Mouse (Mus musculus): Measurements from ENCODE around the gene Srrm4. TPM values are rescaled to one million over a fixed set of nuclear protein-coding genes. Genes with fewer than 3 reads are reported as not detected.

Srrm4 gene
- total and polyA plus RNA-seq, 2 experiments = 0.92 to 1.9 TPM

- H3K36me3 ChIP-seq (ENCODE audit: control insufficient read depth, insufficient read depth, low read length) = no peaks in the 10 kb centered on the region
- DNase-seq (ENCODE audit: extremely low read depth, low read depth, low spot score) = no peak
- 62% methylated on average over 8 of the region's 8 CpGs for WGBS
- no peaks in the 10 kb centered on the region for H3K27me3 ChIP-seq (ENCODE audit: control insufficient read depth, insufficient read depth, low read length)
- H3K9ac ChIP-seq (ENCODE audit: low read depth, low read length) = no peak overlapping the region
- no peak overlapping the region for H3K4me3 ChIP-seq (ENCODE audit: insufficient read depth, low read depth, low read length)
- TF ChIP-seq POLR2A (IDR thresholded peaks at IDR 0.05; ENCODE audit: extremely low read depth, insufficient read depth, low read length) (no peak), CTCF (IDR thresholded peaks at IDR 0.05; ENCODE audit: low read depth, low read length) (no peak)
- no peaks in the 10 kb centered on the region for H3K79me2 ChIP-seq (ENCODE audit: control insufficient read depth, insufficient read depth, low read length)
- peaks cover 2% of the 10 kb centered on the region; the same call in 1 of the 2 replicates for H3K4me1 ChIP-seq (ENCODE audit: control insufficient read depth, insufficient read depth, low read length)
- no peak overlapping the region for H3K27ac ChIP-seq (replicated peaks; ENCODE audit: insufficient read depth, low read depth, low read length)
Measured at GRCm38 (mm10) chr5:116400042-116400730, 191.4 kb downstream of the Srrm4 start.

- no peak overlapping the region for H3K27ac ChIP-seq (replicated peaks; ENCODE audit: insufficient read depth, low read depth, low read length)
- no peaks in the 10 kb centered on the region for H3K79me2 ChIP-seq (ENCODE audit: control insufficient read depth, insufficient read depth, low read length)
- H3K4me3 ChIP-seq (ENCODE audit: insufficient read depth, low read depth, low read length) = no peak overlapping the region
- H3K4me1 ChIP-seq (ENCODE audit: control insufficient read depth, insufficient read depth, low read length) = peaks cover 2% of the 10 kb centered on the region; the same call in 1 of the 2 replicates
- WGBS = 82% methylated on average over 5 of the region's 5 CpGs
- TF ChIP-seq POLR2A (IDR thresholded peaks at IDR 0.05; ENCODE audit: extremely low read depth, insufficient read depth, low read length) (no peak), CTCF (IDR thresholded peaks at IDR 0.05; ENCODE audit: low read depth, low read length) (no peak)
- H3K36me3 ChIP-seq (ENCODE audit: control insufficient read depth, insufficient read depth, low read length) = no peaks in the 10 kb centered on the region
- H3K27me3 ChIP-seq (ENCODE audit: control insufficient read depth, insufficient read depth, low read length) = no peaks in the 10 kb centered on the region
- no peak overlapping the region for H3K9ac ChIP-seq (ENCODE audit: low read depth, low read length)
- DNase-seq (ENCODE audit: extremely low read depth, low read depth, low spot score) = no peak
Measured at GRCm38 (mm10) chr5:116396104-116396503, 195.5 kb downstream of the Srrm4 start.

GRCm38 (mm10) chr5:116392603-116393002 lies 199.0 kb downstream of the Srrm4 start:
- TF ChIP-seq CTCF (IDR thresholded peaks at IDR 0.05; ENCODE audit: low read depth, low read length) (no peak), POLR2A (IDR thresholded peaks at IDR 0.05; ENCODE audit: extremely low read depth, insufficient read depth, low read length) (no peak)
- H3K36me3 ChIP-seq (ENCODE audit: control insufficient read depth, insufficient read depth, low read length) = no peaks in the 10 kb centered on the region
- no peak overlapping the region for H3K4me3 ChIP-seq (ENCODE audit: insufficient read depth, low read depth, low read length)
- no peaks in the 10 kb centered on the region for H3K79me2 ChIP-seq (ENCODE audit: control insufficient read depth, insufficient read depth, low read length)
- peak; percentile 83 for DNase-seq (ENCODE audit: extremely low read depth, low read depth, low spot score)
- no peaks in the 10 kb centered on the region for H3K27me3 ChIP-seq (ENCODE audit: control insufficient read depth, insufficient read depth, low read length)
- WGBS = 45% methylated on average over 9 of the region's 9 CpGs
- no peak overlapping the region for H3K9ac ChIP-seq (ENCODE audit: low read depth, low read length)
- H3K27ac ChIP-seq (replicated peaks; ENCODE audit: insufficient read depth, low read depth, low read length) = no peak overlapping the region
- H3K4me1 ChIP-seq (ENCODE audit: control insufficient read depth, insufficient read depth, low read length) = peaks cover 13% of the 10 kb centered on the region

- peak; percentile 53 for DNase-seq (ENCODE audit: extremely low read depth, low read depth, low spot score)
- H3K9ac ChIP-seq (ENCODE audit: low read depth, low read length) = no peak overlapping the region
- no peak overlapping the region for H3K27ac ChIP-seq (replicated peaks; ENCODE audit: insufficient read depth, low read depth, low read length)
- H3K27me3 ChIP-seq (ENCODE audit: control insufficient read depth, insufficient read depth, low read length) = no peaks in the 10 kb centered on the region
- no peak for TF ChIP-seq POLR2A (IDR thresholded peaks at IDR 0.05; ENCODE audit: extremely low read depth, insufficient read depth, low read length)
- no peak for TF ChIP-seq CTCF (IDR thresholded peaks at IDR 0.05; ENCODE audit: low read depth, low read length)
- H3K79me2 ChIP-seq (ENCODE audit: control insufficient read depth, insufficient read depth, low read length) = no peaks in the 10 kb centered on the region
- WGBS = 31% methylated on average over 15 of the region's 15 CpGs
- no peaks in the 10 kb centered on the region for H3K36me3 ChIP-seq (ENCODE audit: control insufficient read depth, insufficient read depth, low read length)
- H3K4me3 ChIP-seq (ENCODE audit: insufficient read depth, low read depth, low read length) = no peak overlapping the region
- H3K4me1 ChIP-seq (ENCODE audit: control insufficient read depth, insufficient read depth, low read length) = peaks cover 13% of the 10 kb centered on the region
Measured at GRCm38 (mm10) chr5:116389856-116390542, 201.6 kb downstream of the Srrm4 start.

- no peaks in the 10 kb centered on the region for H3K36me3 ChIP-seq (ENCODE audit: control insufficient read depth, insufficient read depth, low read length)
- no peaks in the 10 kb centered on the region for H3K79me2 ChIP-seq (ENCODE audit: control insufficient read depth, insufficient read depth, low read length)
- TF ChIP-seq CTCF (IDR thresholded peaks at IDR 0.05; ENCODE audit: low read depth, low read length) = no peak
- TF ChIP-seq POLR2A (IDR thresholded peaks at IDR 0.05; ENCODE audit: extremely low read depth, insufficient read depth, low read length) = no peak
- no peak overlapping the region for H3K4me3 ChIP-seq (ENCODE audit: insufficient read depth, low read depth, low read length)
- no peak overlapping the region for H3K27ac ChIP-seq (replicated peaks; ENCODE audit: insufficient read depth, low read depth, low read length)
- no peak for DNase-seq (ENCODE audit: extremely low read depth, low read depth, low spot score)
- H3K4me1 ChIP-seq (ENCODE audit: control insufficient read depth, insufficient read depth, low read length) = peaks cover 13% of the 10 kb centered on the region
- 73% methylated on average over 4 of the region's 4 CpGs for WGBS
- H3K9ac ChIP-seq (ENCODE audit: low read depth, low read length) = no peak overlapping the region
- H3K27me3 ChIP-seq (ENCODE audit: control insufficient read depth, insufficient read depth, low read length) = no peaks in the 10 kb centered on the region
Measured at GRCm38 (mm10) chr5:116389321-116389720, 202.3 kb downstream of the Srrm4 start.

Other genes starting within 250 kb of the Srrm4 start
- gene Hspb8, start 169.0 kb downstream of the Srrm4 start, total RNA-seq (2014; rRNA removed) = 149 and 164 TPM in 2 replicates
- 216 and 232 TPM in 2 replicates for gene Hspb8, start 169.0 kb downstream of the Srrm4 start, polyA plus RNA-seq (2012; rRNA removed)

Measured in liver, adult 2 months (tissue).